Mouse (Mus musculus) granulocyte monocyte progenitor cell, adult 5-6 weeks (primary cell): ENCODE data around the gene Otud6a. TPM values are rescaled to one million over a fixed set of nuclear protein-coding genes. Genes with fewer than 3 reads are reported as not detected.
"Not testable (repeated sequence)": the region's sequence is repeated elsewhere in the genome, so short reads cannot be mapped to it uniquely, and the experiment has no call there.

Experiments used
- ATAC-seq: replicated peaks from 2 replicates; pipeline ENCODE4 v1.8.0; 2016; ENCODE audit warnings: mild to moderate bottlenecking, moderate TSS enrichment, inconsistent platforms; ENCODE audit not compliant: poor library complexity, severe bottlenecking
- total RNA-seq, 2 experiments: library from RNA; stranded (forward) in 1 of 2; stranded (reverse) in 1 of 2; fragments of 200-712, 200-1000 nt in 1 of 2; fragments of >200 nt in 1 of 2; fragmentation: Nextera tagmentation in 1 of 2; gene quantifications; 2 replicates each; pipeline ENCODE4 v1.2.3; 2014 to 2017

Gene Otud6a
- total RNA-seq (2014; fragmentation: Nextera tagmentation) = not detected in 2 replicates
- not detected in 2 replicates for total RNA-seq (2017)

GRCm38 (mm10) chrX:100428693-100429092 is at the start of gene Otud6a:
TSS of gene Otud6a (plus strand) at chrX:100429013.
- ATAC-seq = no peak

GRCm38 (mm10) chrX:100389887-100390286 is 38.9 kb upstream of the Otud6a start:
- ATAC-seq = no peak

GRCm38 (mm10) chrX:100392304-100392703 is 36.5 kb upstream of the Otud6a start:
- peak; percentile 68 for ATAC-seq

GRCm38 (mm10) chrX:100394223-100394861 is 34.5 kb upstream of the Otud6a start:
- no peak for ATAC-seq

DNA sequence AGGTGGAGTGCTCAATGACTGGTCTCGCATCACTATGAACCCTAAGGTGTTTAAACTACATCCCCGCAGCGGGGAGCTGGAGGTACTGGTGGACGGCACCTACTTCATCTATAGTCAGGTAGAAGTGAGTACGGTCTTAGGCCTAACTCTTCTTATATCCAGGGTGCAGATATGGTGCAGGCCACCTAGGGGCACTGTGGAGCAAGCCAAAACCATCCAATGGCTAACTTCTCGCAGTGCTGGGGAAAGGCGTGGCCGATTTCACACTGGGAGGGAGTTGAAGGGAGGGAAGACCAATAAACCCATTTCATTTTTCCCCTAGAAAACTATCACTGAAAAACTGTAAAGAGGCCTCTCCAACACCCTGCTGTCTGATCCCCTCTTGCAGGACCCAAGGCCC is 33.8 kb upstream of the Otud6a start:
- peak; percentile 87 for ATAC-seq

GRCm38 (mm10) chrX:100400900-100401299 is 27.9 kb upstream of the Otud6a start:
- ATAC-seq = no peak

DNA sequence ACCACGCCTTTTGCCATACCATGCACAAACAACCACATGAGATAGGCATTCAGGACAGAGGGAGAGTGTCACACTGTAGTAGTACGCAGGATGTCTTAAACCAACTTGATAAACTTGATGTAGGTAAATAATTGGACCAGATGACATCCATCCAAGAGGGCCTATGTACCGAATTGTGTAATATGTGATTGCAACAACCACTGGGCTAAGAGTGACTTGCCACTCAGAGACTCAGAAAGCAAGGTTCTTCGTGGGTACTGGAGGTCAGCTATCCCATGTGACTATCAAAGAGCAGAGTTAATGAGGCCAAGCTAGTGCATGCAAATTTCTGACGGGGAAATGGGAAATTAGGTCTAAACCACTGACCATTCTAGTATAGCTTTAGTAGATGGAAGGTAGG is 27.2 kb upstream of the Otud6a start:
- ATAC-seq = no peak

DNA sequence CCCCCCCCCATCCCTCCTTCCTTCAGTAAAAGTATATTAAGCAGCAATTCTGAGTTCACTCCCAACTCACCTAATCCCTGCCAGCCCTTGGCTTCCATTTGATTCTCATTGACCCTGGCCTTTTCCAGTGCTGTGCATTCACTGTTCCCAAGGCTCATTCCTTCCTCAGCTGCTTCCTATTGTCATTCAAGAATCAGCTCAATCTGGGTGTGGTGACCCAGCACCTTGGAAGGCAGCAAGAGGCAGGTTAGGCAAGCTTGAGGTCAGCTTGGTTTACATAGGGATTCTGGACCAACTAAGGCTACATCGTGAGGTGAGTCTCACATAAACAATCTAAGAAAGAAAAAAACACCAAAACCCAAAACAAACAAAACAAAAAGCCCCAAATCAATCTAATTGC is 19.6 kb upstream of the Otud6a start:
- ATAC-seq = no peak

DNA sequence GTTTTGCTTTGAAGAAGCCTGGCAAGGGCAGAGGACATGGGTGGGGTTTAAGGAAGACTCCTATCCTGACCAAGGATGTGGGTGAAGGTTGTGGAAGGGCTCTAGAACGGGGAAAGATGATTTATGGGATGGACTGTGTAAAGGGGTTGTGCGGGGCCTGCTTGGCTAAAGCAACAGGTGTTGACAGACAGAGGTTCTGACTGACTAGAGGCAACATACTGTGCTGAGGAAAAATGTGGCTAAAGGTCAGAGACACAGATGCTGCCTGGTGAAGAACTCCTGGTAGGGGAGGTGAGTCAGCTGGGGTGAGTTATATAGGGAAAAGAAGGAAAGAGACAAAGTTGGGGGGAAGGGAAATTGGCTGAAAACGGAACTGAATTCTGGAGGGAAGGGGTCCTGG is 3.5 kb downstream of the Otud6a start:
- ATAC-seq = no peak

- not testable (repeated sequence) for ATAC-seq
Observed at GRCm38 (mm10) chrX:100442617-100443016, 13.8 kb downstream of the Otud6a start, which contains the start of gene Awat2. TSS of gene Awat2 (minus strand) at chrX:100442717.

GRCm38 (mm10) chrX:100443532-100443931 is 14.7 kb downstream of the Otud6a start:
- ATAC-seq = no peak

DNA sequence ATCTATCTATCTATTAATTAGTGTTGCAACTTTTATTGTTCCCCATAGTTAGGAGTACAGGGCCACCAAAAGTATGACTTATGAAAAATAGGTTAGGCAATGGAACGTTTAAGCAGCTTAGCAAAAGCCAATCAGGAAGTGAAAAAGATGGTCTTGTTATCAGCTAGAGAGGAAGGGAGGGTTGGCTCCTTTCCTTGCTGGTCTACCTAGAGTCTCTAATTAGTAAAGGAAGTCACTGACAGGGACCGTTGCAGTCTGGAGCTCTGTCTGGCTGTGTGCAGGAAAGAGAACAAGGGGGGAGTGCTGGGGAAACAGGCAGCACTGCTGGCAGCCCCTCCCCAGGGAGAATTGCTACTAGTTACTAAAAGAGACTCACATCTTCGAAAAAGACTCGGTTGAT is 39.2 kb downstream of the Otud6a start:
- peak; percentile 88 for ATAC-seq

GRCm38 (mm10) chrX:100470126-100470525 is 41.3 kb downstream of the Otud6a start:
- ATAC-seq = no peak

GRCm38 (mm10) chrX:100471491-100471890 is 42.7 kb downstream of the Otud6a start:
- no peak for ATAC-seq

- no peak for ATAC-seq
Observed at GRCm38 (mm10) chrX:100475569-100476223, 46.9 kb downstream of the Otud6a start.

Other genes starting within 250 kb of the Otud6a start
- gene Awat2, start 13.7 kb downstream of the Otud6a start, total RNA-seq (2014; fragmentation: Nextera tagmentation) = 1.0 and 5.3 TPM in 2 replicates
- gene Awat2, start 13.7 kb downstream of the Otud6a start, total RNA-seq (2017) = 2.5 and 2.6 TPM in 2 replicates
- 74.5 and 104 TPM in 2 replicates for gene Igbp1, start 65.3 kb downstream of the Otud6a start, total RNA-seq (2014; fragmentation: Nextera tagmentation)
- 98.4 and 104 TPM in 2 replicates for gene Igbp1, start 65.3 kb downstream of the Otud6a start, total RNA-seq (2017)
- gene Dgat2l6, start 95.8 kb downstream of the Otud6a start, total RNA-seq (2014; fragmentation: Nextera tagmentation) = not detected in 2 replicates
- not detected in 2 replicates for gene Dgat2l6, start 95.8 kb downstream of the Otud6a start, total RNA-seq (2017)
- not detected in 2 replicates for gene Awat1, start 143.2 kb downstream of the Otud6a start, total RNA-seq (2014; fragmentation: Nextera tagmentation)
- gene Awat1, start 143.2 kb downstream of the Otud6a start, total RNA-seq (2017) = not detected in 2 replicates
- gene P2ry4, start 165.9 kb downstream of the Otud6a start, total RNA-seq (2014; fragmentation: Nextera tagmentation) = not detected in 2 replicates
- gene P2ry4, start 165.9 kb downstream of the Otud6a start, total RNA-seq (2017) = not detected in 2 replicates
- gene Arr3, start 176.5 kb downstream of the Otud6a start, total RNA-seq (2014; fragmentation: Nextera tagmentation) = not detected in 2 replicates
- gene Arr3, start 176.5 kb downstream of the Otud6a start, total RNA-seq (2017) = not detected in 2 replicates
- 7.7 and 21.2 TPM in 2 replicates for gene Kif4, start 196.7 kb downstream of the Otud6a start, total RNA-seq (2014; fragmentation: Nextera tagmentation)
- gene Kif4, start 196.7 kb downstream of the Otud6a start, total RNA-seq (2017) = 41.5 and 48.3 TPM in 2 replicates
- gene Pdzd11, start 197.6 kb downstream of the Otud6a start, total RNA-seq (2014; fragmentation: Nextera tagmentation) = 46.6 and 47.1 TPM in 2 replicates
- 31.1 and 32.3 TPM in 2 replicates for gene Pdzd11, start 197.6 kb downstream of the Otud6a start, total RNA-seq (2017)